Mouse (Mus musculus) adipose tissue, adult 10 weeks (tissue): ENCODE measurements around the gene Gpsm3. TPM values are rescaled to one million over a fixed set of nuclear protein-coding genes. Genes with fewer than 3 reads are reported as not detected.

ENCODE experiments used
- polyA plus RNA-seq: library from polyadenylated mRNA; stranded (reverse); fragments of 350-450 nt; fragmentation: Illumina TruSeq; extraction: RNeasy Lipid Tissue Mini Kit (QIAGEN cat#74804); gene quantifications from one replicate; pipeline ENCODE4 v1.2.3, GENCODE M21; 2014; ENCODE audit warnings: low read depth, low replicate concordance

The Gpsm3 gene
- 14.3 TPM for polyA plus RNA-seq

GRCm38 (mm10) chr17:34589681-34590101, at the start of gene Gpsm3:
Gene Gpsm3 (plus strand): TSS chr17:34589806.

GRCm38 (mm10) chr17:34564003-34564421, 25.6 kb upstream of the Gpsm3 start, which contains the start of gene Notch4:
Gene Notch4 (plus strand): TSS chr17:34564268.

GRCm38 (mm10) chr17:34591029-34591993, 1.7 kb downstream of the Gpsm3 start, which contains the start of gene Pbx2:
Gene Pbx2 (plus strand): TSS chr17:34591266.

GRCm38 (mm10) chr17:34597566-34598095, 8.0 kb downstream of the Gpsm3 start, which contains the start of gene Ager:
Gene Ager (plus strand): TSS chr17:34597862.

GRCm38 (mm10) chr17:34603375-34604060, 13.9 kb downstream of the Gpsm3 start, which contains the start of gene Rnf5:
Gene Rnf5 (minus strand): TSS chr17:34603690.

GRCm38 (mm10) chr17:34604061-34604508, 14.5 kb downstream of the Gpsm3 start, which contains the start of gene Agpat1:
Gene Agpat1 (plus strand): TSS chr17:34604262.

GRCm38 (mm10) chr17:34615871-34616270, 26.3 kb downstream of the Gpsm3 start, which contains the start of gene Egfl8:
Gene Egfl8 (minus strand): TSS chr17:34615971.

GRCm38 (mm10) chr17:34627943-34628643, 38.5 kb downstream of the Gpsm3 start, which contains the start of gene Ppt2:
Gene Ppt2 (minus strand): TSS chr17:34628510.

GRCm38 (mm10) chr17:34629221-34629751, 39.7 kb downstream of the Gpsm3 start, which contains the start of gene Prrt1:
Gene Prrt1 (plus strand): TSS chr17:34629533.

Other genes starting within 250 kb of the Gpsm3 start
- gene Btnl2, start 235.0 kb upstream of the Gpsm3 start, polyA plus RNA-seq: 0.60 TPM
- not detected for gene Btnl1, start 212.7 kb upstream of the Gpsm3 start, polyA plus RNA-seq
- 20.9 TPM for gene BC051142, start 191.0 kb upstream of the Gpsm3 start, polyA plus RNA-seq
- not detected for gene Btnl4, start 112.5 kb upstream of the Gpsm3 start, polyA plus RNA-seq
- gene Btnl6, start 72.5 kb upstream of the Gpsm3 start, polyA plus RNA-seq: not detected
- gene Notch4, start 25.5 kb upstream of the Gpsm3 start, polyA plus RNA-seq: 9.9 TPM
- 43.0 TPM for gene Pbx2, start 1.5 kb downstream of the Gpsm3 start, polyA plus RNA-seq
- gene Ager, start 8.1 kb downstream of the Gpsm3 start, polyA plus RNA-seq: 5.1 TPM
- 71.9 TPM for gene Rnf5, start 13.9 kb downstream of the Gpsm3 start, polyA plus RNA-seq
- 88.3 TPM for gene Agpat1, start 14.5 kb downstream of the Gpsm3 start, polyA plus RNA-seq
- 3.9 TPM for gene Egfl8, start 26.2 kb downstream of the Gpsm3 start, polyA plus RNA-seq
- 55.8 TPM for gene Ppt2, start 38.7 kb downstream of the Gpsm3 start, polyA plus RNA-seq
- gene Prrt1, start 39.7 kb downstream of the Gpsm3 start, polyA plus RNA-seq: 31.3 TPM
- gene Fkbpl, start 55.0 kb downstream of the Gpsm3 start, polyA plus RNA-seq: 15.4 TPM
- gene Atf6b, start 57.3 kb downstream of the Gpsm3 start, polyA plus RNA-seq: 49.9 TPM
- gene Tnxb, start 80.7 kb downstream of the Gpsm3 start, polyA plus RNA-seq: 30.0 TPM
- 248 TPM for gene C4b, start 154.1 kb downstream of the Gpsm3 start, polyA plus RNA-seq
- gene Cyp21a1, start 214.8 kb downstream of the Gpsm3 start, polyA plus RNA-seq: 1.4 TPM
- gene Stk19, start 247.1 kb downstream of the Gpsm3 start, polyA plus RNA-seq: 45.3 TPM
- 59.7 TPM for gene Dxo, start 247.2 kb downstream of the Gpsm3 start, polyA plus RNA-seq